ENCODE assay signal across 15 mouse cellular contexts in the genomic region with DNA sequence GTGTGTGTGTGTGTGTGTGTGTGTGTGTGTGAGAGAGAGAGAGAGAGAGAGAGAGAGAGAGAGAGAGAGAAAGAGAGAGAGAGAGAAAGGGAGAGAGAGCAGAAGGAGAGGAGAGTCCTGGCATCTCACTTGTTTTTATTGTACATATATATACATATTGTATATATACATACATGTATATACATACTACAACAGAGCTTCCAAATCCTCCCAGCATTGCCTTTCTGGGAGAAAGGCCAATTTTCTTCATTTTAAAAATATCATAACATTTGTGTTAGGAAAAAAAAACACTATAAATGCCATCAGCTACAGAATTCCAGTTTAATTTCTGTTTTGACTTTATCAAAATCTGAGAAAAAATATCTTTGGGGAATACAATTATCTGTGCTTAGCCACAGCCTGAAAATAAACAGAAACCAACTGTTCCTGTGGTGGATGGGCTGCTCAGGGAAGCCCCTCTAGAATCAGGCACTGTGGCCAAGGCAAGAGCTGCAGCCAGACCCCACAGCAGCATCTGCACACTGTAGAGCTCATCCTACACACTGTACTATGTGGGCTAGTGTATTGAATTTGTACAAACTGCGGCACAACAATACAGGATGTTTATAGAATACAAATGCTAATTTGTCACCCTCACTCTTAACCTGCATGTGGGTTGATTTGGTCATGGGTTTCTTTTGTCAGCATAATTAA.
"Had no signal": no experiment of that assay in that cellular context is flagged by ENCODE, and none has a peak within 500 bp of the region (broad histone marks: within the 10 kb centered on the region; RNA-seq: fewer than 3 reads in every experiment).

No protein-coding gene starts in this region.

- H3K9ac ChIP-seq: limb, embryonic 12.5 days; liver, embryonic 13.5 days; liver, postnatal 0 days; neural tube, embryonic 12.5 days; stomach, embryonic 15.5 days had no signal

- H3K36me3 ChIP-seq: limb, embryonic 12.5 days; liver, embryonic 13.5 days; midbrain, embryonic 10.5 days; neural tube, embryonic 12.5 days; stomach, embryonic 15.5 days had no signal

- H3K27me3 ChIP-seq: liver, embryonic 13.5 days; neural tube, embryonic 12.5 days; stomach, embryonic 15.5 days had no signal

- H3K4me3 ChIP-seq: limb, embryonic 12.5 days; liver, embryonic 13.5 days; midbrain, embryonic 10.5 days; neural tube, embryonic 12.5 days; stomach, embryonic 15.5 days had no signal

- ATAC-seq: liver, postnatal 0 days had no signal

- H3K4me1 ChIP-seq: liver, embryonic 13.5 days; stomach, embryonic 15.5 days had no signal

- H3K27ac ChIP-seq: kidney, postnatal 0 days; limb, embryonic 12.5 days; liver, embryonic 13.5 days; midbrain, embryonic 10.5 days; neural tube, embryonic 12.5 days; stomach, embryonic 15.5 days had no signal

- H3K4me2 ChIP-seq: limb, embryonic 12.5 days; liver, embryonic 13.5 days; neural tube, embryonic 12.5 days; stomach, embryonic 15.5 days had no signal

- DNase-seq: kidney, adult 11 months; kidney, adult 9 months; kidney, postnatal 36 days; layer of hippocampus, adult 9-11 months; liver; liver, embryonic 13.5 days; liver, postnatal 0 days; midbrain, embryonic 14.5 days; thymus, adult 18-20 months; thymus, postnatal 14 days had no signal

- H3K9me3 ChIP-seq: limb, embryonic 12.5 days; liver, embryonic 13.5 days; midbrain, embryonic 10.5 days; neural tube, embryonic 12.5 days; stomach, embryonic 15.5 days had no signal
